ENCODE assay signal across 8 mouse cellular contexts in genomic region chr5:103341456-103341855, GRCm38 (mm10).
DNase-seq lines count a peak whose midpoint lies in the region; ATAC-seq and TF ChIP-seq lines count a peak whose summit lies in the region.
"Had no signal": no experiment of that assay in that cellular context is flagged by ENCODE, and none has a peak within 500 bp of the region (broad histone marks: within the 10 kb centered on the region; RNA-seq: fewer than 3 reads in every experiment).

No protein-coding gene starts in this region.

- H3K9me3 ChIP-seq in lung, embryonic 14.5 days (ENCODE audit: low read depth, low read length), result no peaks in the 10 kb centered on the region
- 0 out of 2 replicates have a peak, but pooled peaks cover 3% of the 10 kb centered on the region for H3K9me3 ChIP-seq in neural tube, embryonic 15.5 days (replicated peaks)

- TF ChIP-seq CTCF in lung, embryonic 14.5 days (IDR thresholded peaks at IDR 0.05; ENCODE audit: low read depth), result no peak
- no peak for TF ChIP-seq CTCF in cerebellum, adult 2 months (IDR thresholded peaks at IDR 0.05; ENCODE audit: borderline replicate concordance, insufficient read depth, low read depth, low read length)

- H3K27ac ChIP-seq in lung, embryonic 14.5 days (ENCODE audit: low read depth), result no peak overlapping the region
- H3K27ac ChIP-seq in cerebellum, adult 2 months (ENCODE audit: insufficient read depth, low read length), result no peak overlapping the region
- no peak overlapping the region for H3K27ac ChIP-seq in neural tube, embryonic 15.5 days (replicated peaks)
- H3K27ac ChIP-seq: macrophage had no signal

- intact Hi-C loops in heart, postnatal 25 days (cut with DNase I), result no loop called here

- DNase-seq in lung, embryonic 14.5 days, result peak; percentile 35
- DNase-seq in lung, postnatal 25 days (ENCODE audit: low spot score), result no peak
- DNase-seq in cerebellum, adult 2 months, result peak; percentile 54 to 75
- DNase-seq in gastrocnemius, postnatal 10 days, result peak; percentile 37
- no peak for DNase-seq in heart, postnatal 25 days (ENCODE audit: low spot score)
- no peak for DNase-seq in yolk sac, embryonic 10.5 days (ENCODE audit: low spot score)

- no peak for TF ChIP-seq POLR2A in cerebellum, adult 2 months (IDR thresholded peaks at IDR 0.05; ENCODE audit: borderline replicate concordance, insufficient read depth, low read length)

- no peaks in the 10 kb centered on the region for H3K4me1 ChIP-seq in lung, embryonic 14.5 days (ENCODE audit: insufficient read depth)
- peaks cover 7% of the 10 kb centered on the region; the same call in 1 of the 2 replicates for H3K4me1 ChIP-seq in cerebellum, adult 2 months (ENCODE audit: control insufficient read depth, insufficient read depth, low read length)
- H3K4me1 ChIP-seq in neural tube, embryonic 15.5 days, result peaks cover 23% of the 10 kb centered on the region

- H3K27me3 ChIP-seq in lung, embryonic 14.5 days (ENCODE audit: insufficient read depth, low read length), result no peaks in the 10 kb centered on the region
- H3K27me3 ChIP-seq in cerebellum, adult 2 months (ENCODE audit: control insufficient read depth, insufficient read depth, low read length), result no peaks in the 10 kb centered on the region
- H3K27me3 ChIP-seq in neural tube, embryonic 15.5 days (replicated peaks), result peaks cover 10% of the 10 kb centered on the region; the same call in 1 of the 2 replicates

- no peak overlapping the region for H3K4me3 ChIP-seq in lung, embryonic 14.5 days (ENCODE audit: low read depth, low read length)
- no peak overlapping the region for H3K4me3 ChIP-seq in cerebellum, adult 2 months (replicated peaks; ENCODE audit: insufficient read depth, low read depth, low read length)
- H3K4me3 ChIP-seq in neural tube, embryonic 15.5 days (replicated peaks), result no peak overlapping the region

- WGBS in lung, embryonic 14.5 days, result 37% methylated on average over 3 of the region's 3 CpGs
- 2% methylated on average over 3 of the region's 3 CpGs for WGBS in cerebellum, adult 2 months
- 19% methylated on average over 3 of the region's 3 CpGs for WGBS in neural tube, embryonic 15.5 days

- no peak overlapping the region for H3K9ac ChIP-seq in lung, embryonic 14.5 days
- H3K9ac ChIP-seq in neural tube, embryonic 15.5 days (replicated peaks), result no peak overlapping the region

- no peak for ATAC-seq in lung, embryonic 14.5 days (ENCODE audit: insufficient read depth)
- ATAC-seq in neural tube, embryonic 15.5 days (ENCODE audit: low FRiP score), result no peak; the same call in 1 of the 2 replicates

- H3K4me2 ChIP-seq in lung, embryonic 14.5 days, result no peak overlapping the region
- H3K4me2 ChIP-seq in neural tube, embryonic 15.5 days, result peak overlapping the region; percentile 31; the same call in 1 of the 2 replicates

- no peaks in the 10 kb centered on the region for H3K36me3 ChIP-seq in lung, embryonic 14.5 days (ENCODE audit: insufficient read depth)
- H3K36me3 ChIP-seq in neural tube, embryonic 15.5 days, result no peaks in the 10 kb centered on the region

Comparison
In these comparisons a context has a peak if more than half of its experiments do, and no peak if none do; other contexts are left out.
1. DNase-seq: peak in lung, embryonic 14.5 days (single experiment), cerebellum, adult 2 months (2 of 2) and gastrocnemius, postnatal 10 days (single experiment); none in lung, postnatal 25 days (single experiment), heart, postnatal 25 days (single experiment) and yolk sac, embryonic 10.5 days (single experiment).